Mouse (Mus musculus): ENCODE measurements around the gene Jade1. TPM values are rescaled to one million over a fixed set of nuclear protein-coding genes. Genes with fewer than 3 reads are reported as not detected.

Gene Jade1
- polyA plus RNA-seq, 1 experiment from 2014 or later, result 9.0 TPM

DNA sequence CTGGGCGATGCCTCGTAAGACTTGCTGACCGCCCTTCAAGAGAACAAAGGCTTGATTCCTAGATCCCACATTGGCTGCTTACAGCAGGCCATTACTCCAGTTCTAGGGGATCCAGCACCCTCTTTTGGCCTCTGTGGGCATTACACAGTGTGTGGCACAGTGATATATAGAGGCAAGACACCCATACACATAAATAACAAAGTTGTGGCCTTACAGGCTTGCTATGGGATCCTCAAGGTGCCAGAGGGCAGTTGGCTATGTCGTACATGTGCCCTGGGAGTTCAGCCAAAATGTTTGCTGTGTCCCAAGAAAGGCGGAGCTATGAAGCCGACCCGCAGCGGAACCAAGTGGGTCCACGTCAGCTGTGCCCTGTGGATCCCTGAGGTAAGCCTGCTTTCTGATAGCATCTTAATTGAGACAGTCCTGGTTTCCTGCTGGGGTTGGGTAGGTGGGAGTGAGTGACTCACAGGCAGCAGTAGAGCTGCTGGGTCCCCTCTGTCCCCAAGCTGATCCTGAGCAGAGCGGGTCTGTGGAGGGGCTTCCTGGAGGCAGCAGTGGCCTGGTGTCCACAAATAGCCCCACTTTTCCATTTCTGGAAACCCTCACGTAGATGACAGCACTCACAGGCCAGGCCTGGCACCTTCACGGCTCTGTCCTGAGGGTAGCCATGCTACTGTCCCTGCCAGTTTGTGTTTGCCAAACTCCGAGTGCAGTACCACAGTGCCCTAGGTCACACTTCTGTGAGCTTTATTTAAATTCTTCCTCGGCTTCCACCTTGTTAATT, 44.5 kb downstream of the Jade1 start:
- H3K4me2 ChIP-seq (replicated peaks; ENCODE audit: low read depth), result no peak overlapping the region
- peak; percentile 65 for DNase-seq (ENCODE audit: low spot score)
- no peak overlapping the region for H3K4me3 ChIP-seq (ENCODE audit: low read depth, low read length)
- no peak overlapping the region for H3K27ac ChIP-seq (replicated peaks)
- TF ChIP-seq EP300 (optimal IDR thresholded peaks at IDR 0.05), result no peak
- peak; percentile 75 for TF ChIP-seq CTCF (IDR thresholded peaks at IDR 0.05; ENCODE audit: low read depth)
- H3K36me3 ChIP-seq (ENCODE audit: control insufficient read depth, insufficient read depth, low read length), result peaks cover 4% of the 10 kb centered on the region
- H3K9me3 ChIP-seq (ENCODE audit: control insufficient read depth, low read length), result no peaks in the 10 kb centered on the region
- H3K27me3 ChIP-seq (ENCODE audit: control insufficient read depth, insufficient read depth, low read length), result no peaks in the 10 kb centered on the region
- H3K9ac ChIP-seq (ENCODE audit: low read length), result no peak overlapping the region
- peak; percentile 81 for ATAC-seq (ENCODE audit: low FRiP score, low TSS enrichment)
- 87% methylated on average over 14 of the region's 14 CpGs for WGBS
- H3K4me1 ChIP-seq (replicated peaks; ENCODE audit: control insufficient read depth, insufficient read depth), result no peaks in the 10 kb centered on the region

DNA sequence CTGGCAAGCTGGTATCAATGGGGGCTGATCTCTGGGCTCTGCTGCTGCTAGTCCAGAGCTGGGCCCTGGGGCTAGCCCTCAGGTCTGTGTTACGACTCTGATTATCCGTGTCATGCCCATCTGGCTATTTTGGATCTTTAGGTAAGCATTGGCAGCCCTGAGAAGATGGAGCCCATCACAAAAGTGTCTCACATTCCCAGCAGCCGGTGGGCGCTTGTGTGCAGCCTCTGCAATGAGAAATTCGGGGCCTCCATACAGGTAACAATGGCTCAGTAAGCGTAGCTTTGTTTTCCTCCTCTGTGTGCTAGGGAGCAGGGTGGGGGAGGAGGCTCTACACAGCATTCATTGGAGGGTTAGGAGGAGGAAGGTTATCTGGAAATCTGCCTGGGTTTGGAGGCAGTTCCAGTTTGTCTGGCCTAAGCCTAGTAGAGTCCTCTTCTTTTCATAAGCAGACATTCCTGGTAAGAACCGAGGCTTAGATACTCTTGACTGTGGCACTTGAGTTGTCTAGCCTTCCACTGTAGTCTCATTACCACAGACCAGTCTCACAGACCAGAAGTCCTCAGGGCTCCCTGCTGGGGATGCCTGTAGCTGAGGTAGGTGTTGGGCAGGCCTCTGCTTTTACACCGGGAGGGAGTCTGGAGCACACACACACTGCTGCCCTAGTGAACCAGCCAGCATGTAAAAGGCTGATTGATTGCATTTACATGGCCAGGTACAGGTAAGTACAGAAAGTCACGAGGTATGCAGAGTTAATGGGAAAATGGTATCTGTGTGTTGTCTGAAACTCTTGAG, 45.9 kb downstream of the Jade1 start:
- no peak overlapping the region for H3K4me2 ChIP-seq (replicated peaks; ENCODE audit: low read depth)
- H3K27ac ChIP-seq (replicated peaks), result no peak overlapping the region
- ATAC-seq (ENCODE audit: low FRiP score, low TSS enrichment) (no peak), DNase-seq (ENCODE audit: low spot score) (no peak)
- H3K4me3 ChIP-seq (ENCODE audit: low read depth, low read length), result no peak overlapping the region
- 73% methylated on average over 9 of the region's 9 CpGs for whole genome bisulfite sequencing
- H3K4me1 ChIP-seq (replicated peaks; ENCODE audit: control insufficient read depth, insufficient read depth), result no peaks in the 10 kb centered on the region
- no peaks in the 10 kb centered on the region for H3K9me3 ChIP-seq (ENCODE audit: control insufficient read depth, low read length)
- H3K36me3 ChIP-seq (ENCODE audit: control insufficient read depth, insufficient read depth, low read length), result peaks cover 4% of the 10 kb centered on the region
- TF ChIP-seq EP300 (optimal IDR thresholded peaks at IDR 0.05), result no peak
- TF ChIP-seq CTCF (IDR thresholded peaks at IDR 0.05; ENCODE audit: low read depth), result no peak
- H3K27me3 ChIP-seq (ENCODE audit: control insufficient read depth, insufficient read depth, low read length), result no peaks in the 10 kb centered on the region
- H3K9ac ChIP-seq (ENCODE audit: low read length), result no peak overlapping the region

- H3K27ac ChIP-seq (replicated peaks), result no peak overlapping the region
- DNase-seq (ENCODE audit: low spot score), result no peak
- no peaks in the 10 kb centered on the region for H3K4me1 ChIP-seq (replicated peaks; ENCODE audit: control insufficient read depth, insufficient read depth)
- H3K9me3 ChIP-seq (ENCODE audit: control insufficient read depth, low read length), result no peaks in the 10 kb centered on the region
- no peak overlapping the region for H3K4me3 ChIP-seq (ENCODE audit: low read depth, low read length)
- 41% methylated on average over 10 of the region's 10 CpGs for WGBS
- H3K27me3 ChIP-seq (ENCODE audit: control insufficient read depth, insufficient read depth, low read length), result no peaks in the 10 kb centered on the region
- no peaks in the 10 kb centered on the region; the same call in 1 of the 2 replicates for H3K36me3 ChIP-seq (ENCODE audit: control insufficient read depth, insufficient read depth, low read length)
- H3K4me2 ChIP-seq (replicated peaks; ENCODE audit: low read depth), result no peak overlapping the region
- no peak for ATAC-seq (ENCODE audit: low FRiP score, low TSS enrichment)
- TF ChIP-seq CTCF (IDR thresholded peaks at IDR 0.05; ENCODE audit: low read depth) (no peak), EP300 (optimal IDR thresholded peaks at IDR 0.05) (no peak)
- H3K9ac ChIP-seq (ENCODE audit: low read length), result no peak overlapping the region
Observed at GRCm38 (mm10) chr3:41602933-41603332, 47.4 kb downstream of the Jade1 start.

- TF ChIP-seq CTCF (IDR thresholded peaks at IDR 0.05; ENCODE audit: low read depth) (no peak), EP300 (optimal IDR thresholded peaks at IDR 0.05) (no peak)
- Histone ChIP-seq H3K4me1 (replicated peaks; ENCODE audit: control insufficient read depth, insufficient read depth) (no peaks in the 10 kb centered on the region), H3K9me3 (ENCODE audit: control insufficient read depth, low read length) (no peaks in the 10 kb centered on the region), H3K4me3 (ENCODE audit: low read depth, low read length) (no peak overlapping the region), H3K9ac (ENCODE audit: low read length) (no peak overlapping the region), H3K4me2 (replicated peaks; ENCODE audit: low read depth) (no peak overlapping the region), H3K27ac (replicated peaks) (no peak overlapping the region), H3K36me3 (ENCODE audit: control insufficient read depth, insufficient read depth, low read length) (no peaks in the 10 kb centered on the region), H3K27me3 (ENCODE audit: control insufficient read depth, insufficient read depth, low read length) (no peaks in the 10 kb centered on the region)
- ATAC-seq (ENCODE audit: low FRiP score, low TSS enrichment) (no peak), DNase-seq (ENCODE audit: low spot score) (no peak)
- WGBS, result 69% methylated on average over 5 of the region's 5 CpGs
Observed at GRCm38 (mm10) chr3:41603470-41604019, 48.0 kb downstream of the Jade1 start.

GRCm38 (mm10) chr3:41604629-41605321, 49.2 kb downstream of the Jade1 start:
- WGBS, result 91% methylated on average over 12 of the region's 12 CpGs
- Histone ChIP-seq H3K9ac (ENCODE audit: low read length) (no peak overlapping the region), H3K27me3 (ENCODE audit: control insufficient read depth, insufficient read depth, low read length) (no peaks in the 10 kb centered on the region), H3K4me2 (replicated peaks; ENCODE audit: low read depth) (no peak overlapping the region), H3K27ac (replicated peaks) (no peak overlapping the region), H3K9me3 (ENCODE audit: control insufficient read depth, low read length) (no peaks in the 10 kb centered on the region), H3K4me3 (ENCODE audit: low read depth, low read length) (no peak overlapping the region), H3K36me3 (ENCODE audit: control insufficient read depth, insufficient read depth, low read length) (no peaks in the 10 kb centered on the region), H3K4me1 (replicated peaks; ENCODE audit: control insufficient read depth, insufficient read depth) (no peaks in the 10 kb centered on the region)
- no peak for DNase-seq (ENCODE audit: low spot score)
- TF ChIP-seq EP300 (optimal IDR thresholded peaks at IDR 0.05) (no peak), CTCF (IDR thresholded peaks at IDR 0.05; ENCODE audit: low read depth) (no peak)
- no peak for ATAC-seq (ENCODE audit: low FRiP score, low TSS enrichment)

All from stomach, postnatal 0 days (tissue).